Mouse (Mus musculus) left cerebral cortex, postnatal 10 days (tissue): ENCODE measurements around the gene Sowaha. TPM values are rescaled to one million over a fixed set of nuclear protein-coding genes. Genes with fewer than 3 reads are reported as not detected.

Source experiments
- DNase-seq, 2 experiments: peaks; one replicate each; pipeline ENCODE4 v3.0.0; 2021 to 2022; ENCODE audit warnings: low spot score in 2 of 2, mixed read lengths in 1 of 2; ENCODE audit errors: extremely low spot score in 1 of 2
- intact Hi-C: fragments of 180-260 bp; cut with DNase I; formaldehyde crosslinking; loops from one replicate; pipeline ENCODE4 v1.15.1; 2025
- total RNA-seq, 2 experiments: library from RNA; stranded (reverse); gene quantifications; 2 replicates each; pipeline ENCODE4 v1.2.3; 2021

The Sowaha gene
- total RNA-seq, 2 experiments from 2014 or later: 43.8 to 50.1 TPM

DNA sequence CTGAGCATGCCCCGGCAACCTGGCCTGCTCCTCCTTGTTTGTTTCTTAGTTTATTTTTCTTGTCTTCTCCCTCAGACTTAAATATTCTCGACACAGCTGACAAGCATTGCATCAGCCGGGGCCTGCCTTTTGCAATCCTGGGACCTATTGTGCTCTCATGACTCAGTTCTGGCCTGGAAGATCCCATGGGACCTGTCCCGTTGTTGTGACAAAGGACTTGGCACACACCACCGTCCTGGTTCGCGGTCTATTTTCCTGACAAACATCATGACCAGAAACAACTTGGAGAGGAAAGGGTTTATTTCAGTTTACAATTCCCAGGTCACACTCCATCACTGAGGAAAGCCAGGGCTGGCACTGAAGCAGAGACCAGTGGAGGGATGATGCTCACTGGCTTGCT is 28.1 kb upstream of the Sowaha start:
- no peak for DNase-seq
- intact Hi-C loops: no loop called here

DNA sequence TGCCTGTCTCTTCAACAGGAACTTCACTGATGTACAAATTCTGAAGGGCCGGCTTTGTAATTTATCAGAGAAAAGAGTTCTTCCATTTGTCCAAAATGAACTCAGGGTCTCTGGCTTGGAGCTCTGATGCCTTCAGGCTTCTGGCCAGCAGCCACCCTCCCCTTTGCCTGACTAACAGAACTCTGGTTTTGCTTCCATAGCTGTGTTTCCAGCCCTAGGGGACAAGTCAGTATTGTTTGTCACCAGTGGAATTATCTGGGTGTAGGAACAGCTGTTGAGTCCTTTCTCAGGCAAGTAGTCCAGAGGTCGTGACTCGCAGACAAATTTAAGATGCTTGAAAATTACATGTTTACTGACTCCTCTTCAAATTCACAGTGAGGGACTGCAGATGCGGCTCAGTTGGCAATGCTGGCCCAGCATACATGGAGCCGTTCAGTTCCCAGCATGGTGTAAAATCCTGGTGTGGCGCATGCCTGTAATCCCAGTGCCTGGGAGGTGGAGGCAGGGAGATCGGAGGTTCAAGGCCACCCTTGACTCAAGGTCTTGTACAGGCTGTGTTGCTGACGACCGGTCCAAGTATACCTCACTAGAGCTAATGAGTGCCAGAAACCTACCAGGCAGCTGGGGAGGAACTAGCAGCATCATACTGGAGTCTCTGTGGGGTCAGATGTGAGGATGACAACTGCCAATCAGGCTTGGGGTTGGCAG is 27.2 kb upstream of the Sowaha start:
- intact Hi-C loops: no loop called here

DNA sequence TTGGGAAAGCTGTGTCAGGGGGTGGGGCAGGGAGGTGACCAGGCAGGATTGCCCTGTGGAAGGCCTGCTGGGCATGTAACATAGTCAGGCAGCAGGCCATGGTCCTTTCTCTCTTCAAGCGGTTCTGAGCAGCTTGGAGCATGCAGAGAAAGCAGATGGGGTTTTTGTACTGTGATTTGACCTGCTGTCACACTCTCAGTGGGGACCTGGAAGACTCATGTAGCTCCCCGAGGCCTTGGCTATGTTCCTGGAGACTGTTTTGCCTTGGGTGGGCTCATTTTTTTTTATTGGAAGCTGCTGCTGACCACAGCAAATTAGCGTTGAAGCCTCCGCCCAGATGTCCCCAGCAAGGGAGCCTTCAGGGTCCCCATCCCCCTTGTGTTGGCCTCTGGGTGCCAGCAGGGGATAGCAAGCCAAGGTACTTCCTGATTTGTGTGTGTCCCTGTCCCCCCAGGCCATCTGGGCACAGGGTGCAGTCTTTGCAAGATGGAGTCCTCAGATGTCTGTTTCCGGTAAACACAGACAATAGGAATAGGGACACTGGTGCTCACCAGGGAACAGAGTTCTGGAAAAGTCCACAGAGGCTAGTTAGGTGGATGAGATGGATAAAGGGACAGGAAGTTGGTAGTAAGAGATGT is 25.1 kb upstream of the Sowaha start:
- intact Hi-C loops: no loop called here
- DNase-seq: peak in 1 of 2 experiments; percentile 52

More for the DNA sequence above, 27.2 kb upstream of the Sowaha start:
- no peak for DNase-seq

DNA sequence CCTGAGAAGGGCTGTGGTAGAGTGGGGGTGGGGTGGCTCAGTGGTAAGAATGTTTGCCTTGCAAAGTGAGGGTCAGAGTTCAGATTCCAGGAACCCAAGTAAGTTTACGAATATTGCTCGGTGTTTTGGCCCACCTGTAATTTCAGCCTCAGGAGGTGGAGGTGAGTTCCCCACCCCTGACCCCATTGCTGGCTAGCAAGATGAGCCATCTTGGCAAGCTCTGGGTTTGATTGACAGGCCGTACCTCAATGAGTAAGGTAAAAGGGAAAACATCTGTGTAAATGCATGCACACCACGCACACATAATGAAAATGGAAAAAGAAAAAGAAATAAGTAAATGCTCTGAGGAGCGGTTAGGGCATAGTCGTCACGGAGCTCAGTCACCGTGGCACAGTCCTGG is 24.3 kb upstream of the Sowaha start:
- DNase-seq: no peak
- intact Hi-C loops: no loop called here

DNA sequence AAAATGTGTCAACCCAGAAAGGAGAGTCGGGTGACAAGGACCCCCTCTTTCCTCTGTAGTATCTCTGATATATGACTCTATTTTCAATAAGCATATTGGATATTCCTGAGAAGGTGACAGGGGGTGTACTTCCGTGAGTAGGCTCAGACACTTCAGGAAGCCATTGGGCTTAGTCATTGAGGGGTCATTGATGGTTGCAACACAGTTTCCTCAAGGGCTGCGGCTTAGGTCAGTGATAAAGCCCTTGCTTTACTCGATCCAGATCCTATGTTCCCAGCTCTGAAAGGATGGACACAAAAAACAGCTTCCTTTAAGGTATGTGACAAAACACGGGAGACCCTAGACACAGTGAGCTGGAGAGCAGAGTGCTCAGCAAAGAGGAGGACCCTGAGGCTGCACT is 23.7 kb upstream of the Sowaha start:
- intact Hi-C loops: no loop called here
- DNase-seq: no peak

DNA sequence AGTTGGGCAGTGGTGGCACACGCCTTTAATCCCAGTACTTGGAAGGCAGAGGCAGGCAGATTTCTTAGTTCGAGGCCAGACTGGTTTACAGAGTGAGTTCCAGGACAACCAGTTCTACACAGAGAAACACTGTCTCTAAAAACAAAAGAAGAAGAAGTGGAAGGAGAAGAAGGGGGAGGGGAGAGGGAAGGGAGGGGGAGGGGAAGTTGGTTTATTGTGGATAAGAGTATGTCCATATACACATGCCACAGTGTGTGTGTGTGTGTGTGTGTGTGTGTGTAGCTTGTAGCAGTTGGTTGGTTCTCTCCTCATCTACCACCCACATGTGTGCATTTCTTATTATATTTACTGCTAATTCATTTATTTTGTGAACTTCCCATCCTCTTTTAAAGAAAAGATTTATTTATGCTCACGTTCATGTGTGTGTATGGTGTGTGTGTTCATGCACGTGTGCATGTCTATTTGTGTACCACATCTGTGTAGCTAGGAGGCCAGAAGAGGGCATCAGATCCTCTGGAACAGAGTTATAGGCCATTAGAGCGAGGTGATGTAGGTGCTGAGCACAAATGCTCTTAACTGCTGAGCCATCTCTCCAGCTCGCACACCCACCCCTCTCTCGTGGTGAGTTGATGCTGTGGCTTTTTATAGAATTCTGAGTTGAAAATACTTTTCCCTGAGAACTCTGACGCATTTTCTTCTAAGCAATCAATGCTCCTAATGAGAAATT is 22.1 kb upstream of the Sowaha start:
- intact Hi-C loops: no loop called here
- DNase-seq: no peak

DNA sequence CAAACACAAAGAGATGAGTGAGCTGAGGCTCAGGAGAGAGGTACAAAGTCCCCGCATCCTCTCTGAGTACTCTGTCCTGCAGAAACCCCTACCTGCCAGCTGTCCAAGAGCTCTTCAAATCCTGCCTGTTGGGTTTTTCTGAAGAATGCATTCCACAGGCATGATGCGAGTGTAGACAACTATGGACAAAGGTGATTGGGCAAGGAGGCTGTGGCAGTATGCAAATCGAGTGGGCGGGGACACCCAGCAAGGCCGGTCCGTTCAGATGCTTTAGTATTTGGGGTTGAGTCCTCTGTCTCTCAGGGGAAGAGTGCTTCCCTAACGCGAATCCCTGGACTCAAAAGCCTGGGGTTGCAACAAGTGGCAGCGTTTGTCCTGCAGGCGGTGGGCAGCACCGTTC is 20.5 kb upstream of the Sowaha start:
- intact Hi-C loops: no loop called here
- no peak for DNase-seq

DNA sequence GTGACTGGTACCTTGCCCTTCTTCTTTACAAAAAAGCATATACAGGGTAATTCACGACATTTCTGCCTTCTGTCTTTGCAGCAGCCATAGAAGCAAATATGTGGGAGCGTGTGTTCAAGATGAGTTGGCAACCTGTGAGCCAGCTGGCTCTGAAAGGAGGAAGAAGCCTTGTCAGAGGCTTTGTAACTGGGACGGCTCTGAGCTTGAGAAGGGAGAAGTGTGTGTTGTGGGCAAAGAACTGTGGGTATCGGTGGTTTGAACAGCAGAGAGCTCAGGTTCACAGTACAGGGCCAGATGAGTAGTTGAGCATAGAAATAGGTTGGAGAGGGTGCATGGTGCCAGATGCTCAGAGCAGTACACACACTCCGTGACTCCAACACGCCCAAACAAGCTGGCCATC is 16.9 kb upstream of the Sowaha start:
- no peak for DNase-seq

DNA sequence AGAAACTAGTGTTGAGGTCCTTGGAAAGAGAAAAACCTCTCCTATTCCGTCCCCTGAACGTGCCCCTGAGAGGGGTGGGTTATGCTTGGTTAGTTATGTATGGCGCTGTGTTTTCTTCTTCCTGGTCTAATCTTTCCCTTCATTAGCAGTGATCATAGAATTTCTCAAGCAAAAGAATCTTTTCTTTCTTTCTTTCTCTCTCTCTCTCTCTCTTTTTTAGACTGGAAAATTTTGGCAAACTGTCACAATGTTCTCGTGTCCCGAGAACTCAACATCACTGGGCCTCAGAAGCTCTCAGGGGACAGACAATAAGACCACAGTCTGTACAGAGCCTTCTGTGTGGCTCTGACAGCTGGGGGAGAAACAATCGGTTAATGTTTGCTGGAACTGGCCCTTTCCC is 15.3 kb upstream of the Sowaha start:
- intact Hi-C loops: no loop called here
- no peak for DNase-seq

More for the DNA sequence above, 16.9 kb upstream of the Sowaha start:
- intact Hi-C loops: no loop called here

DNA sequence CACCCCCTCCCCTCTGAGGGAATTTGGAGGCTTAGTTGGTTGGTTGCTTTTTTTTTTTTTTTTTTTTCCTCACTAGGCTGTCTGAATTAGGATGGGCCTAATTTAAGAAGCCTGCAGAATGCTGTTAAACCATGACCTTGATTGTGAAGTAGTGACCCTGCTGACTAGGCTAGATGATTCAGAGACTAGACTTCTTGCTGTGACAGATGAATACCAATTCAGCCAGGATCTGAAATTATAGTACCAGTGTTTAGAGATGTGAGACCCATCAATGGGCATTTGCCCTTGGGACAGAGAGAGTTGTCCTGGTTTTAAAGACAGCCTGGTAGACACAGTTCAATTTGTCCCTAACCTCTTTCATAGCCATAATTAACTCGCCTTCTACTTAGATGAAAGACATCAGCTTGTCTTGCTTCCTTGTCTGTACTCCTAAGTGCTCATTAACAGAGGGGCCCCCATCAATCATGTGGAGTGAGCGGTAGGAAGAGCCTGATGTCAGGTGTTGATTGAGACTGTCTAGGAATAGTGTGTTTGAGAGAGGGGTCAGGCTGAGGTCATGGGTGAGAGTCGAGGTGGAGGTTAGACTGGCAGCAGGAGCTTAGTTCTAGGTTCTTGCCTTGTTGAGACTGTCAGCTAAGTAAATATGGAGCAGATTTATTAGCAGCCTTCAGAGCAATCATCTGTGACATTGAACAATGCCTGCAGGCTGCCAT is 13.3 kb upstream of the Sowaha start:
- intact Hi-C loops: no loop called here
- DNase-seq: no peak

DNA sequence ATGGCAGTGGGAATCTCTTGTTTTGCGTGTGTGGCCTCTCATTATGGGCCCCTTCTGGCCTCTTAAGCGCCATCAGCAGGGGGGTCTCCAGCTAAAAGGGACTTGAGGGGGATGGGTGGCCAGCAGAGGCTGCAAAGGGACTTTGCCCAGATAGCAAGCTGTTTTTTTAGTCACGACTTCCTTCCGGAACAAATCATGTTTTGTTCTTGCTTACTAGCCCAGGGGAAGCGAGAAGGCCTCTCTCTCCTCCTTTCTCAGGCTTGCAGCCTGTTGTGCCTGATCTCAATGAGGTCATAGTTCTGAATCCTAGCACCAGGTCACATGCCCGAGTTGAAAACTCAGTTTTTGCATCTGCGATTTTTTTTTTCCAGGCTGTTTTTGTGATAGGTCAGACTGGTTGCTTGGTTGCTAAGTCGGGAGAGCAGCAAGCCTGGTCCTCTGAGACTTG is 11.9 kb upstream of the Sowaha start:
- intact Hi-C loops: no loop called here
- no peak for DNase-seq

DNA sequence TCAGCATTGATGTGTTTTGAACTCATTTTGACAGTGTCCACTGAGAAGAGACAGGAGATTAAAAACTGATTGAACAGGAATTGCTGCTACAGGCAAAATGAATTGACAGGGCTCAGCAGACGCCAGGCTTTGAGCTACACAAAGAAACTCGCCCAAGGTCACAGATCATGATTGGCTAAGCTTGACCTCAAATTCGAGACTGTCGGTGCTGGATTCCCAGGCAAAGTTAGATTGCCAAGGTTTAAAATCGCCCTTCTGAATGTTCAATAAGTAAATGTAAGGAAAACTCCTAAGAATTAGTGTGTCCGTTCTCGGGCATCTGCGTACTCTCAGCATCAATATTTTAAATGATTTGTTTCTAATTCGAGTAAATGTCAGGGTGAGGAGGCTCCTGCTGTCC is 9.3 kb upstream of the Sowaha start:
- intact Hi-C loops: no loop called here

DNA sequence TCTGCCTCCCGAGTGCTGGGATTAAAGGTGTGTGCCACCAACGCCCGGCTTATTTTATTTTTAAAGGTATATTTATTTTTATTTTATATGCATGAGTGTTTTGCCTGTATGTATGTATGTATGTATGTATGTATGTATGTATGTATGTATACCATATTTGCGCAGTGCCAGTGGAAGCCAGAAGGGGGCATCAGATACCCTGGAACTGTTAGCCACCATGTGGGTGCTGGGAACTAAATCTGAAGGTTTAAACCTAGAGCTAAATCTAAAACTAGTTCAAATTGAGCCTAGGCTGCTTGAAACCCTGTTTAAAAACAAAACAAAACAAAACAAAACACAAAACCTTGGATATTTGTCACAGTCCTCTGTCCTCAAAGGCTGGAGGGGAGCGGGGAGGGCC is 8.9 kb upstream of the Sowaha start:
- no peak for DNase-seq
- intact Hi-C loops: no loop called here

More for the DNA sequence above, 9.3 kb upstream of the Sowaha start:
- DNase-seq: no peak

DNA sequence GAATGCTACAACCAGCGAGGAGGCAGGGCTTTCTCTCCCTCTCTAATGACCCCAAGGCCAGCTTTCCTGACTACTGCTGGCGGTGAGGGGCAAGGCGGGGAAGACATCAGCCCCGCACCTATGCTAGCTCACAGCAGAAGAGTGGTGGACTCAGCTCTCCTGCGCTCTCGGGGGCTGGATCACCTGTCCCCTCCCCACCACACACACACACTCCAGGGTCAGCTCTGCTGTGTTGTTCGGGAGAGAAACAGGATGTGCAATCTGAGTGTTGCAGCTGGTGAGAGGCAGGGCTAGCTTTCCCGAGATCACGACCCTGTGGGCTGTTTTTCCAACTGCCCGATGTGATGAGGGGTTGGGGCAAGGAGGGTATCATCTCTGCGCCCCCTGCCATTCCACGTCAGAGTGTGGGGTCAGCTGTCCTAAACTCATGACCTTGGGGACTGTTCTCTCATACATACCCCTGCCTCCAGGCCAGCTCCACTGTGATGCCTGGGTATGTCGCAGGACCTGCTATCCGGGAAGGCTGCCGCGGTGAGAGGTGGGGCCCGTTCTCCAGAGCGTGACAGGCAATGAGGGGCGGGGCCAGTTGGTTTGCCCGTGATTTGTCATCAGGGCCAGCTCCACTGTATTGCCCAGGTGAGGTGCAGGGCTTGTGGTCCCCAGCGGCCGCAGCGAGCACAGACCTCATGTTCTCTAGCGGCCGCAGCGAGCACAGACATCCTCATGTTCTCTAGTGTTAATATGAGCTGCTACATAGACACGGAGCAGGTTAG is 6.9 kb upstream of the Sowaha start:
- intact Hi-C loops: no loop called here
- no peak for DNase-seq

DNA sequence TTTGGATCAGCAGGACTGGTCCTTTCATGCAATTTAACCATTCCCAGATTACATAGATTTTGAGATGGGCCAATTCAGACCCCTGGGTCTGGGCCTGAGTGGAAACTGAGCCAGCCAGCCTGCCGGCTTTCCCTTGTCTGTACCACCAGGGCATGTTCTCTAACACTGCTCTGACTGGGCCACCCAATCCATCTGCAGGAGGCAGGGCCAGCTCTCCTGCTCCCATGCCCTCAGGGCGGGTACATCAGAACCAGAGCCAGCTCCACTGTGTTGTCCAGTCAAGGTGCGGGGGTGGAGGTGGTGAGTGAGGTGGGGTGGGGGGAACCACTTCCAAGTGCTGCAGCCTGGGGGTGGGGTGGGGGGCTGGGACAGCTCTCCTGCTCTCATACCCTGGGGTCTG is 6.3 kb upstream of the Sowaha start:
- intact Hi-C loops: no loop called here
- DNase-seq: no peak

DNA sequence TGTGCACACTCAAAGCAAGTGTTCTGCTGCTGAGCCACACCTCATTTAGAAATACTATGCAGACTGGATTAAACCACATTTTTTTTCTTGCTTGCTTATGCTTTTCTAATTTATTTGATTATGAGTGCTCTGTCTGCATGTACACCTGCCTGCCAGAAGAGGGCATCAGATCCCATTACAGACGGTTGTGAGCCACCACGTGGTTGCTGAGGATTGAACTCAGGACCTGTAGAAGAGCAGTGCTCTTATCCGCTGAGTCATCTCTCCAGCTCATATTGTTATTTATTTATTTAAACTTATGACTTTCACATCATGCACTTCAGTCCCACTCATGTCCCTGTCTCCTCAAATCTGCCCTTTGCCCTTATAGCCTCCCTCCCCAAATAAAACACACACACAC is 5.6 kb upstream of the Sowaha start:
- intact Hi-C loops: no loop called here
- DNase-seq: no peak

DNA sequence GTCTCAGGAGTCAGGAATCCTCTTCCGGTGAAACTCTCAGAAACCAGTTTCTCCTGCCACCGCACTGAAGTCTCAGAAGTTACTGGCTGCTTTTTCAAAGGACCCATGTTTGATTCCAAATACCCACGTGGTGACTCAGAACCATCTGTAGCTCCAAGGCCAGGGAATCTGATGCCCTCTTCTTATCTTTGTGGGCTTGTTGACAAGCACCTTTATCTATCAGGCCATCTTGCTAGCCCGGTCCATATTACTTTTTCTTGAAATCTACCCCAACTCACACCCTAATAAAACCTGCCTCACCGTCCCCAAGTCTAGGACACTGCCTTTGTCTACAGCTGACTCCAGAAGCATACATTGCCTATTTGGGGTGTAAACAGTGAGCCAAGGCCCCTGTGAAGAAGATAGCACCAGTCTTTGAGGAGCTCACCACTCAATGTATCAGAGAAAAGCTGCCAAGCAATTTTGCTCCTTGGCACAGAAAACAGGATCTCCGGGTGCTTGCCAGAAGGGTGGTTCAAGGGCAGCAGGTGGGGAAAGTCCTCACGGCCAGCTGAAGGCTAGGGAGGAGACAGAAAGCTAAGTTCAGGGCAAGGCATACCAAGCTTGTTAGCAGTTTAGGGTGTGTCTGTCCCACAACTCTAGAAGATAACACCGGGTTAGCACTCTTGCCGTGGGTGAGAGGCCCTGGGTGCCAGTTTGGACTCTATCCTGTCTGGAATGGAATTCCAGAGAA is 3.3 kb upstream of the Sowaha start:
- no peak for DNase-seq
- intact Hi-C loops: no loop called here

DNA sequence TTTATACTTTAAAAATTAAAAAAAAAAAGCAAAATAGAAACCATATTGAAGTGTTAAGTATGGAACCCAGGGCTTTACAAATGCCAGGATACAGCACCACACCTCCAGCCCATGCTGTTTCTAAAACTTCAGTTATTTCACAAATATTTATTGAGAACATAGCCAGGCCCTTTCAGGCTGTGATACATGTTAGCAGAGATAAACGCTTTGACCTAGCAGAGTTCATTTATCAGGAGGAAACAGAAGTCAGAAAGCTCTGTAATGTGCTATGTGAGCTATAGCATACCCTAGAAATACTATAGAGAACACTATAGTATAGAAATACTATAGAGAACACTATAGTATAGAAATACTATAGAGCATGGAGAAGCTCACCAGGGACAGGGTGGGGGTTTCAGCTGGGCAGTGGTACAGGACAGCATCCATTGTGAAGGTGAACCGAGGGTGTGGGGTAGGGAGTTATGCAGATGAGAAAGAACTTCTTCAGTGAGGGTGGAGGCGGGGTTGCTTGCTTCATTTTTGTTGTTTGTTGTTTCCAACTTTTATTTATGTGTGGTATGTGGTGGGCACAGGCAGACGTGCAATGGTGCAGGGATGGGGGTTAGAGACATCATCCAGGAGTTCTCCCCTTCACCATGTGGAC is 1.1 kb upstream of the Sowaha start:
- intact Hi-C loops: no loop called here
- no peak for DNase-seq
